Mouse (Mus musculus) heart, adult 2 months (tissue): ENCODE results near the gene P2ry6. TPM values are rescaled to one million over a fixed set of nuclear protein-coding genes. Genes with fewer than 3 reads are reported as not detected.

Source experiments
- DNase-seq, 2 experiments: peaks; one replicate each; pipeline ENCODE4 v3.0.0; 2021
- H3K27ac ChIP-seq: fragments of 200-600 bp; 2 replicates; pipeline ENCODE4 v1.8.1; 2022
- H3K27me3 ChIP-seq: fragments of 200-500 bp; 2 replicates; pipeline ENCODE4 v1.6.1; 2012; ENCODE audit warnings: mild to moderate bottlenecking, low read length, inconsistent platforms, mixed read lengths; ENCODE audit not compliant: control insufficient read depth, insufficient read depth
- H3K36me3 ChIP-seq: fragments of 200-500 bp; 2 replicates; pipeline ENCODE4 v1.6.1; 2012; ENCODE audit warnings: low read length, inconsistent platforms; ENCODE audit not compliant: control insufficient read depth, insufficient read depth
- H3K4me1 ChIP-seq: fragments of 200-500 bp; 2 replicates; pipeline ENCODE4 v1.6.1; 2011; ENCODE audit warnings: low read length; ENCODE audit not compliant: control insufficient read depth, insufficient read depth
- H3K4me3 ChIP-seq: fragments of 200-600 bp; 2 replicates; pipeline ENCODE4 v1.8.1; 2022
- H3K79me2 ChIP-seq: fragments of 200-500 bp; replicated peaks from 2 replicates; pipeline ENCODE4 v1.6.1; 2012; ENCODE audit warnings: mild to moderate bottlenecking, inconsistent platforms, low read length, moderate library complexity, mixed read lengths; ENCODE audit not compliant: control insufficient read depth, insufficient read depth
- H3K9ac ChIP-seq: fragments of 200-500 bp; 2 replicates; pipeline ENCODE4 v1.6.1; 2012; ENCODE audit warnings: low read depth, mild to moderate bottlenecking, control low read depth, inconsistent platforms, low read length, mixed read lengths
- CTCF ChIP-seq: fragments of 200-600 bp; IDR thresholded peaks from 2 replicates; pipeline ENCODE4 v1.8.1; 2022; ENCODE audit warnings: antibody characterized with exemption, mild to moderate bottlenecking, moderate library complexity
- EP300 ChIP-seq: fragments of 200-500 bp; IDR thresholded peaks from 2 replicates; pipeline ENCODE4 v1.6.1; 2011; ENCODE audit warnings: low read depth, low read length, control low read depth; ENCODE audit not compliant: insufficient read depth
- POLR2A ChIP-seq: fragments of 200-500 bp; IDR thresholded peaks from 2 replicates; pipeline ENCODE4 v1.6.1; 2011; ENCODE audit warnings: mild to moderate bottlenecking, low read depth, low read length, control low read depth; ENCODE audit not compliant: insufficient read depth
- WGBS: fragments of 180-500 bp; shearing (Covaris S2); methylation state at CpG from one replicate; pipeline ENCODE4 v1.1.7; 2018; 5-methylcytosine and 5-hydroxymethylcytosine counted together
- intact Hi-C: fragments of 180-260 bp; cut with DNase I; formaldehyde crosslinking; loops from one replicate; pipeline ENCODE4 v1.15.1; 2025
- polyA plus RNA-seq: library from polyadenylated mRNA; depleted of rRNA; stranded (reverse); fragments of >200 nt; gene quantifications from 2 replicates; pipeline ENCODE4 v1.2.3, GENCODE M21; 2012
- total RNA-seq, 2 experiments: library from RNA; stranded (reverse); gene quantifications; 2 replicates each; pipeline ENCODE4 v1.2.3; 2021

P2ry6 gene
- total and polyA plus RNA-seq, 3 experiments, result 3.6 to 11.1 (median 4.2) TPM

DNA sequence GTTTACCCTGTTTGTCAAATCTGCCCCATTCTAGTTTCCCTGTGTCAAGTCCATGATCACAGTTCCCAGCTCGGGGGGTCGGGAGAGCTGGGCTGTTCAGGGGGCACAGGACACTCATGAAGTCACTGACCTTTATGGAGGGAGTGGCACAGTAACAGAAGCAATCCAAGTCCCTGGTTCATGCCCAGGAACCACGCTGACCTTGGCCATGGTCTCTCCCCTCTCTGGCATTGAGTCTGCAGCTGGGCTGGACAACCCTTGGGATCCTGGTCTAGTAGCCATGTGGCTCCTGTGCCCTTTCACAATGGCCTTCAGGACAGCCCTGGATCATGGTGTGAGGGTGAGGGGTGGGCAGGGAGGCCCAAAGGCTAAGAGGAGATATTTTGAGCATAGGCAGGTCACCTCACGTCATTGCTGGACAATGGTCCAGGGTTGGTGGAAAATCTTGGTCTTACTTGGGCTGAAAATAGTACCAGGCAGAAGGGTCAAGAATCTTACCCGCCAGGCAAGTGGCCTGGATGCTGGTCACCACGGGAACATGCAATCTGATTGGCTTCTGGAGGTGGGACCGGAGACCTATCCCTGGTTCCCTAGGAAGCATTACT, 20.9 kb upstream of the P2ry6 start:
- H3K27me3 ChIP-seq, result no peaks in the 10 kb centered on the region
- peak; percentile 48 to 57 for DNase-seq
- H3K36me3 ChIP-seq, result peaks cover 10% of the 10 kb centered on the region; the same call in 1 of the 2 replicates
- no peak overlapping the region for H3K9ac ChIP-seq
- peak overlapping the region; percentile 91 for H3K27ac ChIP-seq
- 56% methylated on average over 7 of the region's 7 CpGs for WGBS
- no peak overlapping the region for H3K4me3 ChIP-seq
- TF ChIP-seq POLR2A (peak; percentile 29; the same call in 1 of the 2 replicates), EP300 (peak; percentile 82), CTCF (no peak)
- intact Hi-C loops, result no loop called here
- no peaks in the 10 kb centered on the region for H3K79me2 ChIP-seq
- H3K4me1 ChIP-seq, result peaks cover 38% of the 10 kb centered on the region

GRCm38 (mm10) chr7:100993166-100993565, 18.7 kb upstream of the P2ry6 start:
- intact Hi-C loops, result no loop called here
- H3K36me3 ChIP-seq, result peaks cover 10% of the 10 kb centered on the region; the same call in 1 of the 2 replicates
- H3K4me1 ChIP-seq, result peaks cover 42% of the 10 kb centered on the region
- peak; percentile 76 to 86 for DNase-seq
- peak overlapping the region; percentile 91 for H3K27ac ChIP-seq
- no peak overlapping the region for H3K9ac ChIP-seq
- TF ChIP-seq EP300 (peak; percentile 96), POLR2A (peak; percentile 34; the same call in 1 of the 2 replicates), CTCF (no peak)
- H3K27me3 ChIP-seq, result no peaks in the 10 kb centered on the region
- no peak overlapping the region for H3K4me3 ChIP-seq
- H3K79me2 ChIP-seq, result no peaks in the 10 kb centered on the region
- 15% methylated on average over 4 of the region's 4 CpGs for WGBS

DNA sequence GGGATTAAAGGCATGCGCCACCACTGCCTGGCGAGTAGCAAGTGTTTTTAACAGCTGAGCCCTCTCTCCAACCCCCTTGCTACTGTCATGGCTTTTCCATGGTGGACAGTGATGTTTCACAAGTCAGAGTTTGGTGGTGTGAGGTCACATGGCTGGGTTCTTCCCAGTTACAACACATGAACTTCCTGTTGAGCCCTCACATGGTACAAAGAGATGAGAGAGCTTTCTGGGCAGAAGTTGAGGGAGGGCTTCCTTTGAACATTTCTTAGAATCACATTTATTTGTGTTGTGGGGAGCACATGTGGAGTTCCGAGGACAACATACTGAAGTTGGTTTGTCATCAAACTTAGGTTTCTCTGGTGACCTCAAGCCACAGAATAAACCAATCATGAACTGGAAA, 17.5 kb upstream of the P2ry6 start:
- Histone ChIP-seq H3K4me1 (peaks cover 44% of the 10 kb centered on the region), H3K79me2 (no peaks in the 10 kb centered on the region), H3K27ac (peak overlapping the region; percentile 91), H3K27me3 (no peaks in the 10 kb centered on the region), H3K9ac (no peak overlapping the region), H3K4me3 (no peak overlapping the region), H3K36me3 (peaks cover 10% of the 10 kb centered on the region; the same call in 1 of the 2 replicates)
- DNase-seq, result no peak
- no peak for TF ChIP-seq CTCF
- TF ChIP-seq POLR2A, result no peak
- no peak for TF ChIP-seq EP300
- WGBS, result 89% methylated on average over 3 of the region's 3 CpGs
- intact Hi-C loops, result loop anchor here (1.0 kb wide), 1 partner anchor 20 kb away; the partner anchor contains the start of gene P2ry2

DNA sequence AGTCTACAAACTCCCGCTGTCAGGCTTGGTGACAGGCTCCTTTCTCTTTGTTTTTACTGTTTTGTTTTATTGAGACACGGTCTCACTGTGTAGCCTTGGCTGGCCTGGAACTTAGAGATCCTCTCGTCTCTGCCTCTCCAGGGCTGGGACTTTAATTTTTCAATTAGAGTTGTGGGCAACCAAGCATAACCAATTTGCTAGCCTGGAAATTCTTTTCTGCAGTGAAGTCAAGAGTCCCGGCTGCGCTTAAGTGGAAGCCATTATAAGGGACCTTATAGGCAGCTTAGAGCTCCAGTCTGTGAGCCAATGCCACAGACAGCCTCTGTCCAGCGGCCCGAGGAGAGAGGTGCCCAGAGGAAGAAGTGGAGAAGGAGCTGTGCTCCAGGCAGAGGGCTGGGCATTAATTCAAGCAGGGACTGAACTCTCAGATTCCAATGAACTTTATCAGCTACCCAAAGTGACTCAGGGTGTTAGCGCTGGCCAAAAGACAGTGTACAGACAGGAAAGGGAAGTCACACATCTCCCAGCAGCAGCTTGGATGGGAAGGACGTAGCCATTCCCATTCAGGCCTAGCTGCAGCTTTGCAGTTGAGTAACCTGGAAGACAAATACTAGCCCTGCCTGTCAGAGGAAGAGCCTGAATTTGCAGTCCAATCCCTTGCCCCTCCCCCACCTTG, 16.3 kb upstream of the P2ry6 start:
- peak; percentile 64 to 82 for DNase-seq
- Histone ChIP-seq H3K4me1 (peaks cover 43% of the 10 kb centered on the region), H3K27ac (peak overlapping the region; percentile 91), H3K79me2 (no peaks in the 10 kb centered on the region), H3K27me3 (no peaks in the 10 kb centered on the region), H3K9ac (no peak overlapping the region), H3K36me3 (peaks cover 10% of the 10 kb centered on the region; the same call in 1 of the 2 replicates), H3K4me3 (no peak overlapping the region)
- intact Hi-C loops, result loop anchor here (1.0 kb wide), 1 partner anchor 22 kb away; the partner anchor contains the start of gene P2ry2
- TF ChIP-seq EP300 (peak; percentile 97), POLR2A (no peak)
- 28% methylated on average over 9 of the region's 9 CpGs for WGBS

DNA sequence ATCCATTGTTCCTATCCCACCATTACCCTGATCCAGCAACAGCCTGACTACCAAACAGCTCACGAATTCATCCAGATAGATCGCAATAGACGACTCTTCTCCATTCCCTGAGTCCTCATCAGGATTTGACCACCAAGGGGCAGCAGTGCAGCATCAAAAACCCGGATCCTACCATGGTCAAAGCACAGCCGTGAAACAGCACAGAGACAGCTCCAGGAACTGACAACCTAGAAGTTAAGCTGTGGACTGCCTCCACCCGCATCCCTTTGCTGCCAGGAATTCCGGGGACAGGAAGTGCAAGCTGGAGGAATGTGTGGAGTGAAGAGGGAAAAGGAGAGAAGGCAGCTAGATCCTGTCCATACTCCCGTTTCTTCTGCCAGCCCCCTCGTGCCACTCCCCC, 13.6 kb upstream of the P2ry6 start:
- DNase-seq, result peak; percentile 84 to 86
- Histone ChIP-seq H3K27ac (0 out of 2 replicates have a peak overlapping the region, but pooled peaks have one; percentile 7), H3K4me3 (no peak overlapping the region), H3K27me3 (no peaks in the 10 kb centered on the region), H3K79me2 (no peaks in the 10 kb centered on the region), H3K4me1 (peaks cover 22% of the 10 kb centered on the region), H3K36me3 (peaks cover 7% of the 10 kb centered on the region; the same call in 1 of the 2 replicates), H3K9ac (no peak overlapping the region; the same call in 1 of the 2 replicates)
- intact Hi-C loops, result loop anchor here (1.0 to 5.0 kb wide), 2 partner anchors 63 to 244 kb away; no protein-coding TSS in a partner anchor
- 6% methylated on average over 9 of the region's 9 CpGs for WGBS
- TF ChIP-seq POLR2A (peak; percentile 19; the same call in 1 of the 2 replicates), EP300 (peak; percentile 97), CTCF (peak; percentile 86)
